Mouse (Mus musculus): ENCODE data around the gene Adcy7. TPM values are rescaled to one million over a fixed set of nuclear protein-coding genes. Genes with fewer than 3 reads are reported as not detected.
A peak's percentile ranks its signal among the peaks of the same experiment; 100 is the strongest.

The Adcy7 gene
- total RNA-seq, 2 experiments from 2014 or later: 5.7 to 11.5 TPM

DNA sequence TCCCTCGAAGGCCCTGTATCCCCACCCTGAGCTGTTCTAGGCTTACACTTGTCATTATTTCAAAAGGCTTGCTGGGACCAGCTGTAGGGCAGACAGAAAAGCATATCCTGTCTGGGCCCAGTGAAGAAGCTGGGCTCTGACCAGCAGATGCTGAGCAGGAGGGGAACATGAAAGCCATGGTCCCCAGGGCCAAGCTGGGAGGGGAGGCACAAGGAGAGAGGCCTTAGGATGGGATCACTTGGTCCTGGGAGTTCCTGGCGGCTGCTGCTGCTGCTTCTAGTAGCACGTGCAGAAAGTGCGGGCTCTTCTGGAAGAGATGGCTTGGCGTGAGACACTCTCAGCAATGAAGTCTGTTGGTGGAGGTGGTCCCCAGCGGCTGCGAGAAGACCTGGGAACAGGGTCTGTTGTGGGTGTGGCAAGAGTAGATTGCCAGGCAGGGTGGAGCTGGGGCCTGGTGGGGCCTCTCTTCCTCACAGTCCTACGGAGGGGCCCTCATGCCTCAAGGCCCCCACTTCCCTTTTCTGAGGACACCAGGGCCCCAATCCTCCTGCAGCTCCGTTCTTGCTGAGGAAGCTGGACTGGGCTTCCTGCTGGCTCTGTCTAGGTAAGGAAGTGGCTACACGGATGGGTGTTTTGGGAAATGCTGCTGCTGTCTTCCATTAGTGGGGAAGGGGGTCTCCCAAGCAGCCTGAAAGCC, 27.9 kb downstream of the Adcy7 start:
- DNase-seq: no peak

DNA sequence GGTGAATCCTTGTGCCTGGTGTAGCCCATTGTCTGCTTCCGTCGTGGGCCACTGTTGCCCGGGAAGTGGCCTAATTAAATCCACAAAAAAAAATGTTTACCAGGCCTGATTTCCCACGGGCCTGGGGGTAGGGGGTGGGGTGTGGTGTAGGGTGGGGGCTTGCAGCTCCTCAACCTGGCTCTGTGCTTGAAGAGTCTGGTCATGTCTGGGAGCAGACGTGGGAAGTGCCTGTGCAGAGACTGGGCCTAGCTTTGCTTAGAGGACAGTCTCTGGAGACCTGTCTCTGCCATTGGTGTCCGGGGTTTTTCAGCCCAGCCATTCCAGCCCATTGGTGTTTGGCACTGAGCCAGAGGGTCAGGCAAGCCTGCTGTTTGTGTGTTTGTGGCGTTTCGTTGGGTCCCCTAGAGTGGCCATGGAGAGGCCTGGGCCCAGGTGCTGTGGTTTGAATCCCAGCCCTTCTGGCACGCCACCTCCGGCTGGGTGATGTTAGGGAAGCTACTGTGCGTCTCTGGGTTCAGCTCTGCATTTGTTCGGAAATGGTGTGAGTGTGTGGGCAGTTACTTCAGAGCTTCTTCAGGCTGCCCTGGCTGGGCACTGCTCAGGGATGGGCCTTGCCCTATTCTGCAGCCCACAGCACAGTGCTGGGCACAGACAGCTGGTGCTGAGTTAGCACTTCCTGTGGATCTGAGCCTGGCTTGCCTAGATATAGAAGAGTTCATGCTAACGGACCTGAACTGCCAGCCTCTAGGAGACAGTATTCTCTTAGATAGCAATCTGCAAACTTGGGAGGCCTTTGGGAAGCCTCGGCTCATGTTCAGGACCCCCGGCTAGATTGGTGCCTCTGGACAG, 29.6 kb downstream of the Adcy7 start:
- no peak for DNase-seq

DNA sequence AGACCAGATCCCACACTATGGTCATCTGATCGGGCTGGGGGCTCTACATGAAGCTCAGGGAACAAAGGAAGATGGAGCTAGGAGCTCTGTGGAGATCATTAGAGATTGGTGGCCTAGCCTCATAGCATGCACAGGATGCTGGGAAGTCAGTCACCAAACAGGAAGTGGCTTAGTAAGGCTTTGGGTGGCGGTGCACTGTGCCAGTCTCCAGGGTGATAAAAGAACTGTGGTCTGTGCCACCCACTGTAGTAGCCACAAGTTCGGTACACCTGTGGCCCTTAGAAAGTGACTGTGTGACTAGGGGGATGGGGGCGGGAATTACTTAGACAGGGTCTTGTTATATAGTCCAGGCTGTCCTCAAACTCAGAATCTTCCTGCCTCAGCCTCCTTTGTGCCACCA, 33.6 kb downstream of the Adcy7 start:
- no peak for DNase-seq

DNA sequence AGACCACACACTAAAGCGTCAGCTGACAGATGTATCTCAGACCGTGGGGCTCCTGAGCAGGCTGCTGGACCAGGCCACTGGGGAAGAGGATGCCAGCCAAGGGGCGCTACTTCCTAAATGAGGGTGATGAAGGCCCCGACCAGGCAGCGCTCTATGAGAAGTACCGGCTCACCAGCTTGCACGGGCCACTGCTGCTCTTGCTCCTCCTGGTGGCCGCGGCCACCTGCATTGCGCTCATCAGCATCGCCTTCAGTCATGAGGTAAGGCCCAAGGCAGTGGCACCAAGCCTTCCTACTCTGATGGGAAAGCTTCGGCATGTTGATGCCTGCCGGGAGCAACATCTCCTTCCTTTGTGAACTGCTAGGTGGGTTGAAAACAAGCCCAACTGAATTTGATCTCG, 34.3 kb downstream of the Adcy7 start:
- DNase-seq: peak in 1 of 2 experiments; percentile 47

DNA sequence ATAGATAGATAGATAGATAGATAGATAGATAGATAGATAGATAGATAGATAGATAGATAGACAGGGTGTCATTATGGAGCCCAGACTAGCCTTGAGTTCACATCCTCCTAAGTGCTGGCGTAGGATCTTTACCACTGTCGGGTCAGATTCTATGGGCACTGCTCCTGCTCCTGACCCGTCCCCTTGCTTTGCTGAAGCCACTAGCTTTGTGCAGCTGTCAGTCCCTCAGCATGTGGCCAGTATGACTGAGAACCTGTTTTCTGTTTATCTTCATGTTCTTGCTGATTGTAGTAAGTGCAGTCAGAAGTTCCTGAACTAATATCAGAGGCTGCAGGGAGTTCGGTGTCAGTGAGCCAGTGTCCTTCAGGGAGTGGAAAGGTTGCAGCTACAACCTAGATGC, 35.5 kb downstream of the Adcy7 start:
- no peak for DNase-seq

DNA sequence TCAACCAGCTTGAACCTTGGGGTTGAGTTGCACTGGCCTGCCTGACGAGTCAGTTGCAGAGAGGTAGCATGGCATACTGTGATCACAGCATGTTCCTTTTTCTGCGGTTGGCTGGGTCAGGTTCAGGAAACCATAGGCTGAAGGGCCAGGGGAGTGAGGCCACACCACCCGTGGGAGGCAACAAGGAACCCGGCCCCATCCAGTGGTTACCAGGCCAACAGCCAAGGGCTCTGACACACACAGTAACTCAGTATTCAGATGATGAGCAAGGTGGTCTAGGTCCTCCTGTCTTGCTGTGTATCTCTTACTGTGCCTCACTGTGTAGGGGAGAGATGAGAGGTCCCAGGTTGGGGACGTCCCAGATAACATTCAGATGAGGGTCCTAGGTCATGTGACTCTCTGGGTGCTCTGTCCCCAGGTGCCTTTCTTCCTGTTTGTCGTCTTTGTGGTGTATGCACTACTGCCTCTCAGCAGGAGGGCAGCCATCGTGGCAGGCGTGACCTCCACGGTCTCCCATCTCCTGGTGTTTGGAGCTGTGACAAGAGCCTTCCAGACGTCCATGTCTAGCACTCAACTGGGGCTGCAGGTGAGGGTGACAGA, 37.2 kb downstream of the Adcy7 start:
- DNase-seq: no peak

DNA sequence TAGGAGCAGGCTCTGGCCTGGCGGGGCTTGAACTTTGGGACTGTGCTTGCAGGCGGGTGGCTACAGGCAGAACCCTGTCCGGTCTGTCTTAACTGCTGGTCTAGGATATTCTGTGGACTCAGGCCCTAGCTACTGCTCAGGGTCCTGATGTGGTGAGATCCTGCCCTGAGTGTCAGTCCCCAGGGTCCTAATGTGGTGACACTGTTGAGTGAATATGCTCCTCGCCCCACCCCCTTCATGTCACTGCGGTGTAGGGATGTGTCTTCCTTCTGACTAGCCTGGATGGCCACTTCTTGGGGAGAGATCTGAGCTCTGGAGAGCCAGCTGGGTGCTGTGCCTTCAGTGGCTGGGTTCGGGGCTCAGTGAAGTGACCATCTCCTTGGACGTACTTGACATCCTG, 37.7 kb downstream of the Adcy7 start:
- no peak for DNase-seq

DNA sequence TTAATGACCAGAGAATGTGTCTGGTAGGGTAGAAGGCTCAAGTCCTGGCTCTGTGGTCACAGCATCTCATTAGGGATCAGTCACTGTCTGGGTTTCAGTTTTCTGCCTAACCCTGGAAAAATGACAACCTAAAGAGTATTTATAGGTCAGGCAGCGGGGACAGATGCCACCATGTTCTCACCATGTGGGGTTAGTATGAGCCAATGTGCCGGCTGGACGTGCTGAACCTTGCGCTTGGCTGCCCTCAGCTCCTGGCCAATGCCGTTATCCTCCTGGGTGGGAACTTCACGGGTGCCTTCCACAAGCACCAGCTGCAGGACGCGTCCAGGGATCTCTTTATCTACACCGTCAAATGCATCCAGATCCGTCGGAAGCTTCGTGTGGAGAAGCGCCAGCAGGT, 38.1 kb downstream of the Adcy7 start:
- DNase-seq: no peak

DNA sequence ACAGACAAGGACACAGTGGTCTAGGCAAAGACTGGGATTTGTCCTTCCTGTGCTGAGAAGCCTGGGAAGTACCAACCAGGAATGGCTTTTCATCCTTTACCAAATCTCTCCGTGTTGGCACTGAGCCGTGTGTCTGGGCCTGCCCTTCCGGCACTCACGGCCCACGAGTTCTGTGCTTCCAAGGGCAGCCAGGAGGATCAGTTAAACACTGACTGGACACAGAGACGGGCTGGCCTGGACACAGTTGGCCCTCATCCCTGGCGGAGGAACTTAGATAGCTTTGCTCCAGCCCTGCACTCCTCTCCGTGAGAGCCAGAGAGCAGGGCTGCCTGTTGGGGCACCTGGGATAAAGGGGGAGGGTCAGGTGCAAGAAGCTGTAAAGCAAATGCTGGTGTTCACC, 40.8 kb downstream of the Adcy7 start:
- peak; percentile 79 to 81 for DNase-seq

DNA sequence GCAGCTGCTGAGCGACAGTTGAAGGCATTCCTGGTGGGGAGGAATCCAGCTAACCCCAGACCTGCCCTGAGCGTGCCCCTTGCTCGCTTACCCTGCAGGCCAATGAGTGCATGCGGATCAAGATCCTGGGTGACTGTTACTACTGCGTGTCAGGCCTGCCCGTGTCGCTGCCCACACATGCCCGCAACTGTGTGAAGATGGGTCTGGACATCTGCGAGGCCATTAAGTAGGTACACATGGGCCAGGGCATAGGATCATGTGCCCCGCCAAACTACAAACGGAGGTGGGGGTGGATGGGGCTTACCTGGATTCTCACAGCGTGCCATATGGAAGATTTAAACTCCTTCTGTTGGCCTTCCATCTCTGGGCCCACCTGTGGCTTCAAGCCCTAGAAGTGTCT, 41.8 kb downstream of the Adcy7 start:
- DNase-seq: no peak

DNA sequence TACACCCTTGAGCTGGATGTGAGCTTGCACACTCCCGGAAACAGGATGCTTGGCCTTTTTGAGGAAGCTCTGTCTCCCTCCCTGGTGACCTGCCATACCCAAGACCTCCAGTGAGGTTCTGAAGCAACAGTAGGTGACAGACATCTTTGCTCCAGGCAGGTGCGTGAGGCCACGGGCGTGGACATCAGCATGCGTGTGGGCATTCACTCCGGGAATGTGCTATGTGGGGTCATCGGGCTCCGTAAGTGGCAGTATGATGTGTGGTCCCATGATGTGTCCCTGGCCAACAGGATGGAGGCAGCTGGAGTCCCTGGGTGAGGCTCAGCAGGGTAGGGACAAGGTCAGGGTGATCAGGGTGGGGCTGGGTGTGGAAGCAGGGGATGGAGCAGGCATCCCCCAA, 43.1 kb downstream of the Adcy7 start:
- no peak for DNase-seq

DNA sequence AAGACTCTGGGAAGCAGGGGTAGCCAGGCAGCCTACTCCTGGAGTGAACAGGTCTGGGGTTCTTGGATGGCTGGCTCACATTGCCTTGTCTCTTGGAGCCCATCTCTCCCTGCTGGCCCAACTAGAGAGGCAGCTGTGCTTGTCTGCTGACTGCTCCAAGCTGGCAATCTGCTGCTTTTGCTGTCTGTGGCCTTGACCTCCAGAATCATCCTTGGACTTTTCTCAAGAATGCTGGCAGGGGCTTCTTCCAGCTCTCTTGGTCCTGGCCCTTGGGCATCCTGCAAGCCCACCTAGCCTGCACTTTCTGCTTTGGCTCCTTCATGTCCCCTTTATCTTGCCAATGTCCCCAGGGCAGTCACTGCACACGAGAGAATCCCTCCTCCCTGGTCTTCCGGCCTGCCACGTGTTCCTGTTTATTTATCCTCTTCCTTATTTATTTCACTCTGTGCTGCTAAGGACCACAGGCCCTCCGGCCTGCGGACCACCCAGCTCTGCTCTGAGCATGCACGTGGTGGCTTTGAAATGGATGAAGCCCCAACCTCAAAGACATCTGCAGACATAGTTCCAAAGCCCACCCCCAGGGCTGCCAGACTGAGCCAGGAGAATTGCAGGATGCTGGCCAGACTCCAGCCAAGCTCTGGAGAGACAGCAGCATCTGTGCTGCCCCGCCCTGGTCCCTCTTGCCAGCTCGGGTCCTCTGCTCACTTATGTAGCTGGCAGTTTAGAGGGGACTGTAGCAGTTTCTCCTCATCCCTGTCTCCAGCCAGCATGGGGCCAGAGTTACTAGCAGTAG, 44.1 kb downstream of the Adcy7 start:
- DNase-seq: peak; percentile 43 to 62

DNA sequence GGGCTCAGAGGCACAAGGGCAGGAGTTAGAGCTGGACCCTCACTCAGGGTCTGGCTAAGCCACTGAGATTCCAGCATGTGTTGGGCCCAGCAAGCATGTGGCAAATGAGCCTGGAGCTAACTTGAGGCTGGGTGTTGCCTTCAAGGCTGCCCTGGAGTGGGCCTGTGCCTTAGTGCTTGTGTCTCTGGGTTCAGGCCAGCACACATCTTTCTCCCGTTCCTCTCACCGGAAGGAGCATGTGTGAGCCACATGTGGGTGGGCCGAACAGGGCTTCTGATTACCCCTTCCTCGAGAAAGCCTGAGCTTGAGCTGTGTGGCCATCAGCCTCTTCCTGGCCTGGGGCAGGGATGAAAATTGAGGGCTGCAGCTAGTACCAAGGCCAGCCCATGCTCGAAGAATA, 45.1 kb downstream of the Adcy7 start:
- no peak for DNase-seq

DNA sequence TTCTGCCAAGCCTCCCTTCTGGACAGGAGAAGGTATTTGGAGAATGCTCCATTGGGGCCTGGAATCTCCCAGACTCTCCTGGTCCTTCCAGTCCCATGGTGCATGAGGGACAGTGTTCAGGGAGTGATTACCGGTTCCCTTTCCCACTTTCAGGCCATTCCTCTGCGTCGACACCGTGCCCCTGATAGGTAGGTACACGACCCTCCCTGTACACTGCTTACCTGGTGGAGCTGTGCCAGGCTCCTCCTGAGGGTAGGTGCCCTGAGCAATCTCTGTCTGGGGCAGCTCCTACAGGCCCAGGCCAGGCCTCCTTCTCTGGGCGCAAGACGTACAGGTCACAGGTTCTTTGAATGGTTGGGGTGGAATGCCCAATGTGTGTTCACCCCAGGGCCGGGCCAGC, 45.9 kb downstream of the Adcy7 start:
- DNase-seq: no peak

DNA sequence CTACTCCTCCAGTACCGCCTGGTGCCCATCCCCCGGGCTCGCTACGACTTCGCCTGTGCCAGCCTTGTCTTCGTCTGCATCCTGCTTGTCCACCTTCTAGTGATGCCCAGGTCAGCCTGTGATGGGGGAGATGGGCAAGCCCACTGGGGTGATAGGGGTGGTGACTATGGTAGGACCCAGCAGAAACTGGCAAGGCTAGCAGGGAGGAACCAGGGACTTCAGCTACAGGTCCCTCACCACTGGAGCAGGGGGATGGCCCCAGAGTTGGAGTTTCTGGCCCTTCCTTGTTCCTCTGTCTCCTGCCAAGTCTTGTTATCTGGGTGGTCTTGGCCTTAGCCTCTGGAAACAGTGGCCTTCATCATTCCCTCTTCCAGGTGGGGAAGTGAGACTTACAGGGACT, 47.9 kb downstream of the Adcy7 start:
- DNase-seq: no peak

DNA sequence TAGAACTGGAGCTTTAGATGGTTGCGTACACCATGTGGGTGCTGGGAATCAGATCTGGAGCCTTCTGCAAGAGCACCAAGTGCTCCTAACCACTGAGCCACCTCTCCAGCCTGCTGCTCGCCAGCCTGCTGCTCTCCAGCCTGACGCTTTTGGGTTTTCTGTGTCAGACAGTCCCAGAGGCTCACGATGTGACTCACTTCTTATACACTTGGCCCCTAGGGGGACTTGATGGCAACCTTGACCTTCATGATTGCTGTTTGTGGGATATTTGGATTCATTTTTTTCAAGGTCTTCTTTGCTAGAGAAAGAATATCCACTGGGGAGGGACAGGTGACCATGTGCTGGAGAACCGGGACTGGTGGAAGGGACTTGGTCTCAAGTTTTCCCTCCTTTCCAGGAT, 49.2 kb downstream of the Adcy7 start:
- DNase-seq: peak; percentile 67 to 72

DNA sequence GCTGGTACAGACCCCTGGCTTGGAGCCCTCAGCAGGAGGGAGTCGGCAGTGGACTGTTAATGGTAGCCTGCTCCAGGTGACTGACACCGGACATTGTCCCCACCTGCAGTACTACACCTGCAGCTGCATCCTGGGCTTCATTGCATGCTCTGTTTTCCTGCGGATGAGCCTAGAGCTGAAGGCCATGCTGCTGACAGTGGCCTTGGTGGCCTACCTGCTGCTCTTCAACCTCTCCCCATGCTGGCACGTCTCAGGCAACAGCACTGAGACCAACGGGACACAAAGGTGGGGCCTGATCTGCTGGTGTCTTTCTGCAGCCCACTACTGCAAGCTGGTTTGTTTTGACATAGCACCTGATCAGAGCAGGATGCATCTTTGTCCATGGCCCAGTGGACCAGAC, 51.3 kb downstream of the Adcy7 start:
- no peak for DNase-seq

DNA sequence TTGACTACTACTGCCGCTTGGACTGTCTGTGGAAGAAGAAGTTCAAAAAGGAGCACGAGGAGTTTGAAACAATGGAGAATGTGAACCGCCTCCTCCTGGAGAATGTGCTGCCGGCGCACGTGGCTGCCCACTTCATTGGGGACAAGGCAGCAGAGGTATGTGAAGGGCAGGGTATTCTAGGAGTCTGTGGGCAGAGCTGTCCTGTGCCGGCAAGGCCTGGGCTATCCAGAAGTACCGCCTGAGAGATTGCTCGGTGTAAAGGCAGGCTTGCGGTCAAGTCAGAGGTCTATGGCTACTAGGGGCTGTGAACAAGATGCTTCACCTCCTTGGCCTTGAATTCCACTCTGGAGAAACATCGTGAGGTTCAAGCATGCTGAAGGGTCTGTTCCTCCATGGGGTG, 52.6 kb downstream of the Adcy7 start:
- no peak for DNase-seq

DNA sequence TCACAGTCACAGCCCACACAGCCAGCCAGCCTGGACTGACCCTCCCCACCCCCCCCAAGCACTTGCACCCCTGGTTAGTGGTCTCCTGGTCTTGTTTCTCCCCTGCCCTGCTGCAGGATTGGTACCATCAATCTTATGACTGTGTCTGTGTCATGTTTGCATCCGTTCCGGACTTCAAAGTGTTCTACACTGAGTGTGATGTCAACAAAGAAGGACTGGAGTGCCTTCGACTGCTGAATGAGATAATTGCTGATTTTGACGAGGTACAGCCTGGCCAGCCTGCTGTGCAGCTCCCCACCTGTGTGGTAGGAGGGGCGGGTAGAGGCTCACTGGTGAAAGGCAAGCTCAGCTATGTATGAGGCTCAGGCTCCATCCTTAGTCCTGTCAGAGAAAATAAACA, 53.0 kb downstream of the Adcy7 start:
- peak in 1 of 2 experiments; percentile 27 for DNase-seq

DNA sequence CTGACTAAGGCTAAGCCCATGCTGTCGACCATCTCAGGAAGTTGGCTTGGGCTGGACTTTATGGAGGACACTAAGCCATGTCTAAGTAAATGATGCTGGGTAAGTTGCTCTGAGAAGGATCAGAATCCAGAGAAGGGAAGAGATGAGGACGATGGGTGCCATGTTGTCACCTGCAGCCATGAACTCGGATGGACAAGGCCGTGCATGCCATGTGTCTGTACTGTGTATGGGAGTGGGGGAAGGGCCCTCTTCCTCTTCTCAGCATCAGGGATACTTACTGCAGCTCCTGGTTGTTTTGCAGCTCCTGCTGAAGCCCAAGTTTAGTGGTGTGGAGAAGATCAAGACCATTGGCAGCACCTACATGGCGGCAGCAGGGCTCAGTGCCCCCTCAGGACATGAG, 53.6 kb downstream of the Adcy7 start:
- DNase-seq: no peak

DNA sequence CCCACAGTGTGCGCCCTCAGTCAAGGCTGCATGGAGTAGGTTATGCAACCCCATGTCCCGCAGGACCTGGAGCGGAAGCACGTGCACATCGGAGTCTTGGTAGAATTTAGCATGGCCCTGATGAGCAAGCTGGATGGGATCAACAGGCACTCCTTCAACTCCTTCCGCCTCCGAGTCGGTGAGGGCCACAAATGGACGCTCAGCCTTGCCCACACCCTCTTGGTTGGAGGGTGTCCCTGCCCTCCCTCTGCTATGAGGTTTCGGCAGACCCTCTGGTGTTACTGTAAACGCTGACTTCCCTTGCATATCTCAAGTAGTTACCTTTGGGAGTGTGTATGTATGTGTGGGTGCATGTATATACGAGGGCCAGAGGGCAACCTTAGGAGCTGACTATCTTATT, 54.1 kb downstream of the Adcy7 start:
- DNase-seq: no peak

DNA sequence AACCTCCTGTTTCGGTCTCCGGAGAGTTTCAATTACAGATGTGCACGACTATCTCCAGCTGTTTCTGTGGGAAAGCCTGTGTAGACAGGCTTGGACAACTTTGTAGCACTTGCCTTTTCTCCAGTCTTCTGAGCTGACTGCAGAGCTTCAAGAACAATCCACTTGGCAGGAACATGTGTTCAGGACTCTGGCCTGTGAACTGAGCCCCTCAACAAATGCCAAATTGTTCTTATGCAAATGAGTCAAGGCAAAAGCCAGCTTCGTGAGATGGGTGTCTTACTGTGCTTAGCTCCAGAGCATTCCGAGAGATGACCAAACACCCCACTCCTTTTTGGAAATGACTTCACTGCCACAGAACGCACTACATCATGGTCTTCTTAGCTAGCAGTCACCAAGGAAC, 56.5 kb downstream of the Adcy7 start:
- no peak for DNase-seq

DNA sequence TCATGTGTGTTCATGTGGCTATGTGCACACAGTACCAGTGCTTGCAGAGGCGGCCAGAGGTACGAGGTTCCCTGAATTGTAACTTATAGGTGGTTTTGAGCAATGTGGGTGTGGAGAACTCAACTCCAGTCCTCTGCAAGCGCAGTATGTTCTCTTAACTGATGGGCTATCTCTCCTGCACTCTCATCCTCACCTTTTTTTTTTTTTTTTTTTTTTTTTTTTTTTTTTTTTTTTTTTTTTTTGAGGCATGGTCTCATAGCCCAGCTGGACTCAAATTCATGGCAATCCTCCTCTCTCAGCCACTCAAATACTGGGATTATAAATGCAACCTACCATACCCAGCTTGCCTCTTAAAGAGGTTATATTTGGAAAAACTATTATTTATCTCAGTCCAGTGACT, 58.6 kb downstream of the Adcy7 start:
- DNase-seq: no peak
